Mouse (Mus musculus) layer of hippocampus, postnatal 36 days (tissue): Measurements from ENCODE around the gene Tshz2. TPM values are rescaled to one million over a fixed set of nuclear protein-coding genes. Genes with fewer than 3 reads are reported as not detected.
"Not testable (repeated sequence)": the region's sequence is repeated elsewhere in the genome, so short reads cannot be mapped to it uniquely, and the experiment has no call there.

ENCODE experiments used
- DNase-seq, 2 experiments: peaks; one replicate each; pipeline ENCODE4 v3.0.0; 2022
- total RNA-seq, 2 experiments: library from RNA; stranded (reverse); gene quantifications; 2 replicates each; pipeline ENCODE4 v1.2.3; 2021

Gene Tshz2
- total RNA-seq, 2 experiments from 2014 or later: 29.6 to 34.3 TPM

- peak in 1 of 2 experiments; percentile 10 for DNase-seq
Measured at GRCm38 (mm10) chr2:169814757-169815156, 181.9 kb downstream of the Tshz2 start.

- DNase-seq: no peak
Measured at GRCm38 (mm10) chr2:169821021-169821441, 188.2 kb downstream of the Tshz2 start.

GRCm38 (mm10) chr2:169825908-169826307 is 193.1 kb downstream of the Tshz2 start:
- no peak for DNase-seq

GRCm38 (mm10) chr2:169826316-169826715 is 193.5 kb downstream of the Tshz2 start:
- DNase-seq: no peak

- DNase-seq: no peak
Measured at GRCm38 (mm10) chr2:169826833-169827232, 194.0 kb downstream of the Tshz2 start.

GRCm38 (mm10) chr2:169832184-169832583 is 199.4 kb downstream of the Tshz2 start:
- DNase-seq: no peak

GRCm38 (mm10) chr2:169833638-169834037 is 200.8 kb downstream of the Tshz2 start:
- no peak for DNase-seq

GRCm38 (mm10) chr2:169834602-169835001 is 201.8 kb downstream of the Tshz2 start:
- DNase-seq: no peak

GRCm38 (mm10) chr2:169837031-169837605 is 204.3 kb downstream of the Tshz2 start:
- no peak for DNase-seq

- DNase-seq: no peak
Measured at GRCm38 (mm10) chr2:169838521-169838920, 205.7 kb downstream of the Tshz2 start.

GRCm38 (mm10) chr2:169841442-169841841 is 208.6 kb downstream of the Tshz2 start:
- no peak for DNase-seq

GRCm38 (mm10) chr2:169842494-169842893 is 209.7 kb downstream of the Tshz2 start:
- DNase-seq: no peak

GRCm38 (mm10) chr2:169843553-169843952 is 210.7 kb downstream of the Tshz2 start:
- no peak for DNase-seq

GRCm38 (mm10) chr2:169849077-169849476 is 216.3 kb downstream of the Tshz2 start:
- peak in 1 of 2 experiments; percentile 18 for DNase-seq

GRCm38 (mm10) chr2:169849541-169849940 is 216.7 kb downstream of the Tshz2 start:
- DNase-seq: no peak

GRCm38 (mm10) chr2:169851606-169852005 is 218.8 kb downstream of the Tshz2 start:
- DNase-seq: no peak

- no peak for DNase-seq
Measured at GRCm38 (mm10) chr2:169854491-169854890, 221.7 kb downstream of the Tshz2 start.

- DNase-seq: not testable (repeated sequence)
Measured at GRCm38 (mm10) chr2:169857041-169857440, 224.2 kb downstream of the Tshz2 start.

GRCm38 (mm10) chr2:169859078-169859855 is 226.5 kb downstream of the Tshz2 start:
- DNase-seq: no peak

- DNase-seq: no peak
Measured at GRCm38 (mm10) chr2:169860895-169861294, 228.1 kb downstream of the Tshz2 start.

GRCm38 (mm10) chr2:169862701-169863100 is 229.9 kb downstream of the Tshz2 start:
- DNase-seq: no peak

- no peak for DNase-seq
Measured at GRCm38 (mm10) chr2:169869468-169869867, 236.7 kb downstream of the Tshz2 start.

- DNase-seq: no peak
Measured at GRCm38 (mm10) chr2:169870503-169870902, 237.7 kb downstream of the Tshz2 start.
